Mouse (Mus musculus): ENCODE data around the gene Serpinf1. TPM values are rescaled to one million over a fixed set of nuclear protein-coding genes. Genes with fewer than 3 reads are reported as not detected.
"Not testable (repeated sequence)": the region's sequence is repeated elsewhere in the genome, so short reads cannot be mapped to it uniquely, and the experiment has no call there.

Gene Serpinf1
- total and polyA plus RNA-seq, 3 experiments, result 0.38 TPM; not detected in 2

GRCm38 (mm10) chr11:75458169-75458568 is 35.7 kb upstream of the Serpinf1 start:
- Histone ChIP-seq H3K4me1 (ENCODE audit: insufficient read depth, low read depth, low read length) (peaks cover 88% of the 10 kb centered on the region), H3K4me3 (ENCODE audit: low read depth, low read length) (no peak overlapping the region; the same call in 1 of the 2 replicates), H3K36me3 (replicated peaks) (peaks cover 8% of the 10 kb centered on the region), H3K27me3 (ENCODE audit: insufficient read depth, low read length) (no peaks in the 10 kb centered on the region), H3K9me3 (replicated peaks) (no peaks in the 10 kb centered on the region)
- DNase-seq (ENCODE audit: low spot score) (peak; percentile 52), ATAC-seq (ENCODE audit: extremely low read depth, insufficient number of reproducible peaks, low FRiP score, poor library complexity, severe bottlenecking) (no peak)
- TF ChIP-seq GATA2 (IDR thresholded peaks at IDR 0.05; ENCODE audit: borderline replicate concordance, low read depth, low read length) (no peak), CTCF (IDR thresholded peaks at IDR 0.05; ENCODE audit: low read depth, low read length) (peak; percentile 81)

- no peak for DNase-seq (ENCODE audit: low spot score)
- no peaks in the 10 kb centered on the region for H3K9me3 ChIP-seq (replicated peaks)
- H3K27me3 ChIP-seq (ENCODE audit: insufficient read depth, low read length), result no peaks in the 10 kb centered on the region
- H3K36me3 ChIP-seq (replicated peaks), result peaks cover 25% of the 10 kb centered on the region
- no peak overlapping the region for H3K4me3 ChIP-seq (ENCODE audit: low read depth, low read length)
- no peak for TF ChIP-seq POLR2AphosphoS5 (IDR thresholded peaks at IDR 0.05; ENCODE audit: insufficient replicate concordance, low read depth, low read length)
- TF ChIP-seq GATA1 (IDR thresholded peaks at IDR 0.05; ENCODE audit: borderline replicate concordance, low read length), result no peak
- TF ChIP-seq CTCF (IDR thresholded peaks at IDR 0.05; ENCODE audit: low read depth, low read length), result no peak
- no peak for TF ChIP-seq TAL1 (conservative IDR thresholded peaks at IDR 0.05; ENCODE audit: low read depth, low read length)
- TF ChIP-seq GATA2 (IDR thresholded peaks at IDR 0.05; ENCODE audit: borderline replicate concordance, low read depth, low read length), result no peak
- H3K4me1 ChIP-seq (ENCODE audit: insufficient read depth, low read depth, low read length), result peaks cover 88% of the 10 kb centered on the region
- ATAC-seq (ENCODE audit: extremely low read depth, insufficient number of reproducible peaks, low FRiP score, poor library complexity, severe bottlenecking), result no peak
Measured at GRCm38 (mm10) chr11:75456440-75456871, 34.0 kb upstream of the Serpinf1 start.

- not testable (repeated sequence) for H3K4me3 ChIP-seq (ENCODE audit: low read depth, low read length); ATAC-seq (ENCODE audit: extremely low read depth, insufficient number of reproducible peaks, low FRiP score, poor library complexity, severe bottlenecking); H3K27me3 ChIP-seq (ENCODE audit: insufficient read depth, low read length); DNase-seq (ENCODE audit: low spot score); H3K9me3 ChIP-seq (replicated peaks)
- peaks cover 93% of the 10 kb centered on the region for H3K4me1 ChIP-seq (ENCODE audit: insufficient read depth, low read depth, low read length)
- H3K36me3 ChIP-seq (replicated peaks), result peaks cover 30% of the 10 kb centered on the region
Measured at GRCm38 (mm10) chr11:75455971-75456370, 33.5 kb upstream of the Serpinf1 start.

- peaks cover 36% of the 10 kb centered on the region for H3K36me3 ChIP-seq (replicated peaks)
- no peak for TF ChIP-seq CTCF (IDR thresholded peaks at IDR 0.05; ENCODE audit: low read depth, low read length)
- H3K4me3 ChIP-seq (ENCODE audit: low read depth, low read length), result peak overlapping the region; percentile 74; the same call in 1 of the 2 replicates
- no peaks in the 10 kb centered on the region for H3K9me3 ChIP-seq (replicated peaks)
- no peaks in the 10 kb centered on the region for H3K27me3 ChIP-seq (ENCODE audit: insufficient read depth, low read length)
- peaks cover 95% of the 10 kb centered on the region for H3K4me1 ChIP-seq (ENCODE audit: insufficient read depth, low read depth, low read length)
- DNase-seq (ENCODE audit: low spot score) (no peak), ATAC-seq (ENCODE audit: extremely low read depth, insufficient number of reproducible peaks, low FRiP score, poor library complexity, severe bottlenecking) (no peak)
Measured at GRCm38 (mm10) chr11:75455041-75455736, 32.7 kb upstream of the Serpinf1 start.

- Histone ChIP-seq H3K27me3 (ENCODE audit: insufficient read depth, low read length) (no peaks in the 10 kb centered on the region), H3K4me3 (ENCODE audit: low read depth, low read length) (peak within 1 kb of the TSS; percentile 74), H3K9me3 (replicated peaks) (no peaks in the 10 kb centered on the region), H3K36me3 (replicated peaks) (peaks cover 40% of the 10 kb centered on the region), H3K4me1 (ENCODE audit: insufficient read depth, low read depth, low read length) (peaks cover 94% of the 10 kb centered on the region)
- ATAC-seq (ENCODE audit: extremely low read depth, insufficient number of reproducible peaks, low FRiP score, poor library complexity, severe bottlenecking) (peak; percentile 66), DNase-seq (ENCODE audit: low spot score) (peak; percentile 82)
- no peak for TF ChIP-seq GATA1 (IDR thresholded peaks at IDR 0.05; ENCODE audit: borderline replicate concordance, low read length)
- TF ChIP-seq CTCF (IDR thresholded peaks at IDR 0.05; ENCODE audit: low read depth, low read length), result no peak
- no peak for TF ChIP-seq TAL1 (conservative IDR thresholded peaks at IDR 0.05; ENCODE audit: low read depth, low read length)
- no peak for TF ChIP-seq GATA2 (IDR thresholded peaks at IDR 0.05; ENCODE audit: borderline replicate concordance, low read depth, low read length)
- no peak for TF ChIP-seq POLR2AphosphoS5 (IDR thresholded peaks at IDR 0.05; ENCODE audit: insufficient replicate concordance, low read depth, low read length)
Measured at GRCm38 (mm10) chr11:75453991-75454930, 31.8 kb upstream of the Serpinf1 start, which contains the start of gene Wdr81. Gene Wdr81 (minus strand): TSS chr11:75454717.

- H3K4me3 ChIP-seq (ENCODE audit: low read depth, low read length), result peak overlapping the region; percentile 74; the same call in 1 of the 2 replicates
- TF ChIP-seq TAL1 (conservative IDR thresholded peaks at IDR 0.05; ENCODE audit: low read depth, low read length) (no peak), POLR2AphosphoS5 (IDR thresholded peaks at IDR 0.05; ENCODE audit: insufficient replicate concordance, low read depth, low read length) (no peak), GATA1 (IDR thresholded peaks at IDR 0.05; ENCODE audit: borderline replicate concordance, low read length) (no peak), GATA2 (IDR thresholded peaks at IDR 0.05; ENCODE audit: borderline replicate concordance, low read depth, low read length) (no peak), CTCF (IDR thresholded peaks at IDR 0.05; ENCODE audit: low read depth, low read length) (no peak)
- peaks cover 94% of the 10 kb centered on the region for H3K4me1 ChIP-seq (ENCODE audit: insufficient read depth, low read depth, low read length)
- H3K9me3 ChIP-seq (replicated peaks), result no peaks in the 10 kb centered on the region
- no peaks in the 10 kb centered on the region for H3K27me3 ChIP-seq (ENCODE audit: insufficient read depth, low read length)
- DNase-seq (ENCODE audit: low spot score) (no peak), ATAC-seq (ENCODE audit: extremely low read depth, insufficient number of reproducible peaks, low FRiP score, poor library complexity, severe bottlenecking) (no peak)
- peaks cover 53% of the 10 kb centered on the region for H3K36me3 ChIP-seq (replicated peaks)
Measured at GRCm38 (mm10) chr11:75452812-75453557, 30.5 kb upstream of the Serpinf1 start.

Measured in G1E (cell line).